Mouse (Mus musculus) cerebellum, adult 2 months (tissue): ENCODE data around the gene Wdr95.

Source experiments
- CTCF ChIP-seq: fragments of 200-500 bp; IDR thresholded peaks from 2 replicates; pipeline ENCODE4 v1.5.1; 2011; ENCODE audit warnings: low read depth, mild to moderate bottlenecking, control low read depth, low read length, moderate library complexity, borderline replicate concordance; ENCODE audit not compliant: insufficient read depth
- POLR2A ChIP-seq: fragments of 200-500 bp; IDR thresholded peaks from 2 replicates; pipeline ENCODE4 v1.6.1; 2011; ENCODE audit warnings: low read length, control low read depth, borderline replicate concordance; ENCODE audit not compliant: insufficient read depth

GRCm38 (mm10) chr5:149506033-149506432 is 22.4 kb upstream of the Wdr95 start:
- TF ChIP-seq POLR2A: no peak
- no peak for TF ChIP-seq CTCF
